Mouse (Mus musculus) B cell, adult 2 months (primary cell): Measurements from ENCODE around the gene Ttc21b.
"Not testable (repeated sequence)": the region's sequence is repeated elsewhere in the genome, so short reads cannot be mapped to it uniquely, and the experiment has no call there.

Source experiments
- DNase-seq, 2 experiments: peaks; one replicate each; pipeline ENCODE4 v3.0.0; 2022

The Ttc21b gene

DNA sequence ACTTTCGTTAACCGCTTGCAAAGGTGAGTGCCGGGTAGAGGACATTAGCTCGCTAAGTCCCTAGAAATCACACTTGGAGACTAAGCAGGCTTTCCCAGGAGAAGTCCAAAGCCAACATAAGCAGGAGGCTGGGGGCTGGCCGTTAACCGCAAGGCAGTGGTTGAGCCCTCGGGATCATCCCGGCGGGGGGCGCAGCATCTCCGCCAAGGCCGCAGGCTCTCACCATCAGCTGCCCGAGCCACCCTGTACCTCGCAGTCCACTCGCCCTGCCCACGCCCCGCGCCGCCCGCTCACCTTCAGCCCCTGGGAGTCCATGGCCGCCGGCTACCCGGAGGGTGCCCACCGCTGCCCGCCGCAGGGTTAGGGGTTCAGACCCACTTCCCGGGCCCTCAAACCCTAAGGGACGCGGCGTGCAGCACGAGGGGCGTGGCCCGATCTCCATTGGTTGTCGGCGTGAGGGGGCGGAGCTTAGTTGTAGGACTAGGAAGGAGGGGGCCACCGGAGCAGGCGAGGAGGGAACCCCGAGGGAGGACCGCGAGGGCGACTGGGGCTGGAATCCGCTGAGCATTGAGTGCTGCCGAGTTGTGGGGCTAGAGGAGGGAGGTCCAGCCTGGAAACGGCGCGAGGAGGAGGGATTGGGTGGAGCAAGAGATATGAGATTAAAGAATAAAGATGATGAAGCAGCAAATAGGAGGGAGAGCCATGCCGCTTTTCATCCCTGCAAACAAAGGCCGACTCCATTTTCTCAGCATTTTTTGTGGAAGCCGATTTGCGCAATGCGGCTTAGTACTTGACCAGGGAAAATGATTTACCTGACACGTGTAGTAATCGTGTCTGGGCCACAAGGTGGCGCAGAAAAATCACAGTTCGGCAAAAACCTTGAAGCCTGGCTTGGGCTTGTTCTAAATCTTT lies at the start of gene Ttc21b:
Ttc21b (minus strand) TSS at position 398 of the 912 bp plus-strand sequence.
- DNase-seq = peak; percentile 86 to 88

DNA sequence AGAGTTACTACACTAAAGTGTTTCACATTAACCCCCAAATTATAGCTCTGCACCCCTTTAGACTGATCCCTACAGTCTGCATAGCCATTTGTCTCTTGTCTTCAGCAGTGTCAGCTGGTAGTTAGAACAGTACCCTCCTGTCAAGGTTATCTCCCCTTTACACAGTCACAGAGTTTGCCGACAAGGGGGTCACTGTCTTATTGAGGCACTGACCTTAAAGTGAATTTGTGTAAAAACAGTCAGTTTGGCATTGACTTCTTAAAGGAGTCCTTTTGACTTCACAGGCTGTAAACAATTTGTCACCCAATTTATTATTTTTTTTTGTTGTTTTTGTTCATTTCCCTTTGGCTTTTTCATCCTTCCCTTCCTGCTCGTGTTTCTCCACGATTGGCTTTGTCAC lies 16.1 kb upstream of the Ttc21b start:
- no peak for DNase-seq

DNA sequence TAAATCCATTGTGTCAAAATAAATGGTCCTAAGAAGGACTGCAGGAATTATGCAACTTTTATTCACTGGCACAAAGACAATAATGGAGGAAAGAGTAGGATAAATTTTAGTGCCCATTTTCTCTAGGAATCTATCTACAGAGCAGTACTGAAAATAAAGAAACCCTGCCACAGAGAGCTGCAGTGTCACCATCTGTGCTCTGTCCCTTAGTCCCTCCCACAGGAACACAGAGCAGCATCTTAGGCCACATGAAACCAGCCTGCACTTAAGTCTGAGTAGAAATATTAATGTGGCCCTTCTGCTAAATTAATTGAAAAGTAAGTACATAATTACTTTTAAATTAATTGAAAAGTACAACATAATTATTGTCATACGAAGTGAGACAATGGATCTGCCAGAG lies 12.4 kb downstream of the Ttc21b start:
- DNase-seq = no peak

DNA sequence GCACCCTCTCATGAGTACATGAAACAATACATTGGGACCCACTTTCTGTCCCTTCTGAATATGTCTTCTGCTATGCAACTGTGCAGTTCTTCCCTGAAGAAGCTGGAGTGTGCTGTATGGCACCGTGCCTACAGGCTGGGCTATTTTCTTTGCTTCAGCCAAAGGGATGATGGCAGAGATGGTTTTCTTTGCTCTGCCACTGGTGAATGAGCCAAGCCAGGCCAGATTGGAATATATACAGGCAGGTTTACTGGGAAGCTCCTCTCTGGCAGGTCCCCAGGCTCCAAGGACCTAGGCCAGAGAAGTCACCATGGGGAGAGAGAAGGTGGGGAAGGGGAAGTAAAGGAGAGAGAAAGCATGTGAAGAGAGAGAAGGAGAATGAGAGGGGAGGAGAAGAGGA lies 16.1 kb downstream of the Ttc21b start:
- DNase-seq = no peak

DNA sequence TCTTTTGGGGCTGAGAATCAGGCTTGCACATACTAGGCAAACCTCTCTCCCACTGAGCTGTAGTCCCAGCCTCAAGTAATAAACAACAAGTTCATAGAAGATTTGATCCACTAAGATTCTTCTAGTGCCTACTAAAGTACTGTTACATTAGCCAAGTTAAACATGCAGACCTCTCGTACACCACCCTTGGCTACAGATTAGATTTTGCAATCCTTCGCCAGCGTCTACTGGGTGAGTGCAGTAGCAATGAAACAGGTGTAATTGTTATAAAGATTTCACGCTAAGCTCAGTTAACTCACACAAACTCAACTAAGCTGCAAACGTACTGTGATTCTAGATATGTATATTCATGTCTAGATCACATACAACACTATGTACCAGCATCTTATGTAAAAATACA lies 17.5 kb downstream of the Ttc21b start:
- no peak for DNase-seq

DNA sequence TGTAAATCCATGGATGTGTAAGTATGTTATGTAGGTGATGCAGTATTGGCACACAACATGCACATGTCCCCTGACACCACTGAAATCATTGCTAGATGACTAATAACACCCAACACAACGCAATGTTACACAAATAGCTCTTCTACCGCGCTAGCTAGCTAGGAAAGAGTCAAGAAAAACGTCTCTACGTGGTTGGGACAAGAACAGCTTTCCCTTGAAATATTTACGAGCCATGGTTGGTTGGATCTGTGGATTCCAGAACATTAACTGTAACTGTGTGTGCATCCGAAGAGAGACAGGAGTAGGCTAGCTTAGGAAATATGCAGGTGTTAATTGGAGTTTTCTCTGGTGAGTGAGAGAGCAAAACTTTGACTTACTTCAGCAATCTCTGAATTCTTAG lies 35.5 kb downstream of the Ttc21b start:
- no peak for DNase-seq

DNA sequence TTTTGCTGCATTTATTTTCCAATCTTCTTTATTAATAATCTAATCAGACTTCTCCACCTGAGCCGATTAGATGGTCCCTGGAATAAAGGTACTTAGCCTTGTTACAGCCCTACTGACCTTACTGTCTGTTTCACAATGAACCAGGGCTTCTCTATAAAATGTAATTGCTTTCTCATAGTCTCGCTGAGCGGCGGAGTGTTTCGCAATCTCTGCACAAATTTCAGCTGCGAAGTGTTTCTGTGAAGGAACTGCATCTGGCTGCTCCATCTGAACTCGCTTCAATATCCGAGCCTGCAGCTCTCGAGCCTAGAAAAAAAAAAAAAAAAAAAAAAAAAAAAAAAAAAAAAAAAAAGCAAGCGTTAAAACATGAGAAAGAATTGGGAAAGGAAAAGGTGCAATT lies 46.5 kb downstream of the Ttc21b start:
- no peak for DNase-seq

DNA sequence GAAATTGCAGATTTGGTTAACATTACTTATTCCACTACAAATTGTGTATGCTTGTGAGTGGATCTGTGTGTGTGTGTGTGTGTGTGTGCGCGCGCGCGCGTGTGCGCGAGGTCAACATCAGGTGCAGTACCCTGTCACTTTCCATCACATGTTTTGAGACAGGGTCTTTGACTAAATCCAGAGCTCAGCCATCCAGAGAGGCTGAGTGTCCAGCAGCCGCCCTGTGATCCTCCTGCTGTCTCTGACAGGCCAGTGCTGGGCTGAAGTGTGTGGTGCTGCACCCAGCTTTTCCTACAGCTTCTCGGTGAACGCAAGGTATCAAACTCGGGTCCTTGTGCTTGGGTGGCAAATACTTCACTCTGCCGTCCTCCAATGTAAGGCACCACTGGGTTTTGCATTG lies 47.1 kb downstream of the Ttc21b start:
- no peak for DNase-seq

DNA sequence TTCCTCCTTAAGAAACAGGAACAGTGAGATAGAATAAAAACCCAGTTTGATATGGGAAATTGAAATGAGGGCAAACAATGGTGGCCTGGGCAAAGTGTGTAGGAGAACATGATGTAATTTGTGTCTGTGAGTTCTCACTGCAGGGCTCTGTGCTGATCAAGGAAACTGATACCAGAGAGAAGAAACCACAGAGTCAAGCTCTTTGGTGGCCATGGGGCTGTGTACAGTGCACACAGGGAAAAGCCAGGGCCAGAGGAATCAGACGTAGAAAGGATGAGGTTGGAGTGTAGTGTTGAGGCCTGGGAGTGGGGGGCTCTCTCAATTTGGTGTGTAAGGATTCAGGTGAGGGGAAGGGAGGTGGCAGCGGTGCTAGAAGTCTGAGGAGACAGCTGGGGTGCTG lies 49.6 kb downstream of the Ttc21b start:
- DNase-seq = no peak

DNA sequence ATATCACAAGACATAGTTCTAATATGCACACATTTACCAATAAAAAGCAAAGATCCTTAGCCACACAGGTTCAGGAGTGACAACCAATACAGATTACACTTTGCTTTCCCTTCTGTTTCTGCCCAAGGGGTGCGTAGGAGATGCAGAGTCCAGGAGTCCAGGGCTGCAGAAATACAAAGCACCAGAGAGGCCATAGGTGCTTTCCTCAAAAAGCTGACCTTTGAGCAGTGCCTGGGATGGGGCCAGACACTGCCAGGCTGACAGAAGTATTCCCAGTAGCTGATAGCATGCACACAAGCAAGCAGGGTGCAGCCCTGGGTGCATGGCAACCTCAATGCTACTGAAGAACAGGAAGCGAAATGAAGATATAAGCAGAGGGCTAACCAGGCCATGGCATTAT lies 52.2 kb downstream of the Ttc21b start:
- DNase-seq = no peak

DNA sequence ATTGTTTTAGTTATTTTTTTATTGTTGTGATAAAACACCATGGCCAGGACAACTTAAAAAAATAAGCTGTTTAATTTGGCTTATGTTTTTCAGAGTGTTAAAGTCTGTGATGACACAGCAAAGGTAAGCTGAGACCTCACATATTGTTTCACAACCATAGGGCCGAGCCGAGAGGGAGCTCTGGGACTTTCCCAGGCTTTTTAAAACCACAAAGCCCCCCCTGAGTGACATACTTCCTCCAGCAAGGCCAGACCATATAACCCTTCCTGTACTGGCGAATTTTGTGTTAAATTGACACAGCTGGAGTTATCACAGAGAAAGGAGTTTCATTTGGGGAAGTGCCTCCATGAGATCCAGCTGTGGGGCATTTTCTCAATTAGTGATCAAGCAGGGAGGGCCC lies 56.2 kb downstream of the Ttc21b start:
- DNase-seq = no peak

DNA sequence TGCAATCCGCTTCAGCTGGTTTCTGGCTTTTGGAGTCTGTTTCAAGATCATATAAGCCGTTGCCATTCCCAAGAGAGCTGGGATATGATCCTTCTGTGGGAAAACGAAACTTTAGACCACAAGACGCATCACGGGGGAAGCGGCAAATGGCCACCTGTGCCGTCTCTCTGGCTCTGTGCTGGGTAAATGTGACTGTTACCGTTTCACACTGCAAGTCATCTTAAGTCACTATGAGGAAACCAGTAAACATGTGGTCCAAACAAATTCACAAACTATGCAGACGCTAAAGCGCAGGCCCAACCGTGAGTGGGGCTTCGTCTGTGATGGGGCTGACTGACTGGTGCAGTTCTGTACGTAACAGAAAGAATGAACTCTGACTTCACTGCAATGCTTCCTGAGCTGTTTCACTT lies 64.7 kb downstream of the Ttc21b start:
- no peak for DNase-seq

DNA sequence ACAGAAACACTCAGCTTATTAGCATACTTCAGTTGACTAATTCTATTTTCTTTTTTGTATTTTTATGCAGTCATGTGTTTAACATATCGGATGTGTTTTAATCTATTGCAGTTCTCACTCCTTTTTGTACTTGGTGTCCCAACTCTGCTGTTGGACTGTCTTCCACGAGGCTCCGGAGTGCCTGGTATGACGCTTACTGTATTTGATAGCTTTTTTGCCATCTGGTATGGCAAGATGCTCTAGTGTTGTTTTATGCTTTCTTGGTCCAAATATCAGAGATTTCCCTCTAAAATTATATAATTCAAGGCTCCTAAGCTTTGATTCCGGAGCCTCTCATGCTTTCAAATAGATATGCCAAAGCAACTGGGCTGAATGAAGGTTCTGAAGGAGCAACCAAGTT lies 66.3 kb downstream of the Ttc21b start:
- DNase-seq = no peak

DNA sequence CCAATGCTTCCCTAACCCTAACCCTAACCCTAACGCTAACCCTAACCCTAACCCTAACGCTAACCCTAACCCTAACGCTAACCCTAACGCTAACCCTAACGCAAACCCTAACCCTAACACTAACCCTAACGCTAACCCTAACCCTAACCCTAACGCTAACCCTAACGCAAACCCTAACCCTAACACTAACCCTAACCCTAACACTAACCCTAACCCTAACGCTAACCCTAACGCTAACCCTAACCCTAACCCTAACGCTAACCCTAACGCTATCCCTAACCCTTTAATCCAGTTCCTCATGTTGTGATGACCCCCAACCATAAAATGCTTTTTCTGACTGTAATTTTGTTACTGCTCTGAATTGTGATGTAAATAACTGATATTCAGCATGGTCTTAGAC lies 67.2 kb downstream of the Ttc21b start:
- not testable (repeated sequence) for DNase-seq

DNA sequence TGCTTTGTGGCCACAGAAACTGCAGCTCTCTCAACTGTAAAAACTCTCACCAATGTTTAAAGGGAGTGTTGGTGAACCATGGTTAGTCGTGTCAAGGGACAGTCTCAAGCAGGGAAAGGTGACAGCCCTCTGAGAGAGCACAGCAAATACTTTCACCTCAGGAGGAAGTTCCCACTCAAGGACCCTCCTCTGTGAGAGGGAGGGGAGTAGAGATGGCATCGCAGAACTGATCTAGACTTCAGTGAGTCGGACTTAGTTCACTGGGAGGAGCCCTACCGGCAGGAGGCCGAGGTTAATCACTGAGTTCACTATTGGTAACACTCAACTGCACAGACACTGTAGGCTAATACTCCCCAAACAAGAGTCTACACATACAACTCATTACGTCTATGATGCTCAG lies 68.9 kb downstream of the Ttc21b start:
- no peak for DNase-seq

DNA sequence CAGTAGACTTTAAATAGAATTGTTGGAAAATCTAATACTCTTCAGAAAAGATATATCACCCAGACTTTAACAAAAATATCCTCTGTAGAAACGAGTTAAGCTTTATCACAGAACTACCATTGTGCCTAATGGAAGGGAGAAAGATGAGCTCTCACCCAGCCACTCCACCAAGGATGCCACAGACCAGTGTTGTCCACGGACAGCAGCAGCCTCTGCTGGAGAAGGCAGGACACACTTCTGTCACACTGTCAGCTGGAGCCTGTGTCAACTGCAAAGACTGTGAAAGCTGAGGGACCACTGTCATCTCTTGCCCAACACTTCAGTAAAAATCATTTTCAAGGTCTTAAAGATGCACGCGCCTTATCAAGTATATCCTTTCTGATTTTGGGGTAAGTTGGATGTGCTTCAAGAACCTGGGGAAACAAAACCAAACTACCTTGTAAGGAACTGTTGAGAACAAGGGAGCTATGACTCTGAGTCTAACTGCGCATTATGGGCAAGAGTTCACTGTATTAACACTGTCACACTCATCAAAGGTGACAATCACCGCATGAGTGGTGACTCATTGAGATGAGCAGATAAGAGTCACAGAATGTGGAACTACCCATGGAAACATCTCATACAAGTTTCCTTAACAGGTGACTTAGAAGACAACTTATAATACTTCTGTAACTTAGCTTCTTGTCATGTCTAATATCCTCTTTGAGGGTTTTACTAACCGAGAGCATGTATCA lies 71.8 kb downstream of the Ttc21b start:
- no peak for DNase-seq

DNA sequence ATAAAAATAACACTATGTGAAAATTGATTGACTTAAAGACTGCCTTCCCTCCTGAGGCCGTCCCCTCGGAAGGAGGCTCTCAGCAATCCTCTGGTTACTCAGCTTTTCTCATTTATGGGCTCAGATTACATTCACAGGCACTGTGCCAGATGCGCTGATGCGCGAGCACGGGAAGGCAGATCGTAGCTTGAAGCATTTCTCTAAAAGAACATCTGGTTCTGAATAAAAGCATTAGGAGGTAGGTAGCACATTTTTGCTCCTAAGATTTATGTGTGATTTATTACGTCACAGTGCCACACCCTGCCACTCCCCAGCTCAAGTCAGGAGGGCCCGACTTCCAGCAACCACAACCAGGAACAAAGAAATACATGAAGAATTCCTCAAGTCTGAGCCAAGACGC lies 76.1 kb downstream of the Ttc21b start:
- no peak for DNase-seq

DNA sequence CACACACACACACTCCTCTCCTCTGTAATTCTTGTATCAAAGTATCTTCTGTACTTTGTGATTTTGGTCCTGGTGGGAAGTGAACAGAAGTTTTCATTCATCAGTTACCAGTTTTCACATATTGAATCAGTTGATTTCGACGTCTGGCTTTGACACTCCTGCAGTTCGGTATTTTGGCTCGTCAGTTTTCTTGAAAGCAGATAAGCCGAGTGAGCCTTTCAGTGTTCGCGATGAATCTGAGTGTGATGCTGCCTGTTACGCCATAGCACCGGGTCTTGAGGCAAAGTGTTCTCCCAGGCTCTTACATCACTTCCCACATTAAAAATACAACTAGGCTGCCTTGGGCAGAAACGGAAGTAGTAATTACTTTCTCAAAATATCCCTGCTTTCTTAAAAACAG lies 76.6 kb downstream of the Ttc21b start:
- DNase-seq = no peak

DNA sequence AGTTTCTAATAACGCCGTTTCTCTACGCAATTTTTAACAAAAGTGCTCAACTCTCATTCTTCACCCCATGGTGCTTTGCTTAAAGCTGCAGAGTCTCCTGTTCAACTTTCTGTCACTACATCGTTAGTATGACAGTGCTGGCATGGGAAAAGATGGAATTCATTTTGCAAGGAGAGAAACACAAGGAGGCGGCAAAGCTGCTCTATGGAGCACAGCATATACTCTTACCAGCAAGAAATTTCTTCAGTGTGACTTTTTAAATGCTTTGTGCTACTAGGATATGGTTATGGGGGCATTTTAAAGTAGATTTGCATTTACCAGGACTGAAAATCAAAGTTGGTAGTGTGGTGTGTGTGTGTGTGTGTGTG lies 77.6 kb downstream of the Ttc21b start:
- DNase-seq = no peak

DNA sequence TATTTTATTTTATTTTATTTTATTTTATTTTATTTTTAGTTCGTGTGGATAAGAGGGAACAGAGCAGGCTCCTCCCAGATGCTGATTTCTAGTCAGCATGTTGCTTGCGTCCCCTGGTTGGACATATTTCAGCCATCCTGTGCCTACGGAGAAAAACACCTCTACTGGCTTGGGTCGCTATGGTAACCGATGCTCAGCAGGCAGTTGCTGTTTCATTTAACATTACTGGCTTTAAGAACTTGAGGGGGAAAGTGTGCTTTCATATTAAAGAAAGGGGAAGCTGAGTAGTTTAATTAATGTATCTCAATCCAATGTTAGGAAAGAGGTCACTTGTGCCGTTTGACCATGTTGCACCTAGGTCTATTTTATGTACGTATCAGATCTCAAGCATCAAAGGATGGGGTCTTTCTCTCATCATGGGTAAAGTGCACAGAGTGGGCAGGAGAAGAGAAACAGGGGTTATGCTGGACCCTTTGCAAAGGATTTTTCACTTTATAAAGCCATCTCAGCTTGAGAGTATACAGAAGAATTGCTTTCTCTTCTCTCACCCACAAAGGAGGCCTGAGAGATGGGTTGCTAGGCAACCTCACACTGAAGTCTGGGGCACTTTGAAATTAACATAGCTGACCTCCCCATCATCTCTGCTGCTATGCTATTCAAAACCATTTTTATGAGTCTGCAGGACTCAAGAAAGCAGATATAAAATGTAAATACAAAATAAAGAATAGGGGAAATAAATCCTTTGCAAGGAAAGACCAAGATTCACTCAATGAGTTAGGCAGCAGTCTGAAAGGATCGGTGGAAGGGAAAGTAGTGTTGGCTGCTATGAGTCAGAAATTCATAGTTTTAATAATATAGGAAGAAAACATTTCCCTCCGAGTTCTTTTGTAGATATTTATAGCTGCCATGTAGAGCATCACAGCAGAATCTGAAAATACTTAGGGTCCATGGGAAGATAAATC lies 78.2 kb downstream of the Ttc21b start:
- no peak for DNase-seq

DNA sequence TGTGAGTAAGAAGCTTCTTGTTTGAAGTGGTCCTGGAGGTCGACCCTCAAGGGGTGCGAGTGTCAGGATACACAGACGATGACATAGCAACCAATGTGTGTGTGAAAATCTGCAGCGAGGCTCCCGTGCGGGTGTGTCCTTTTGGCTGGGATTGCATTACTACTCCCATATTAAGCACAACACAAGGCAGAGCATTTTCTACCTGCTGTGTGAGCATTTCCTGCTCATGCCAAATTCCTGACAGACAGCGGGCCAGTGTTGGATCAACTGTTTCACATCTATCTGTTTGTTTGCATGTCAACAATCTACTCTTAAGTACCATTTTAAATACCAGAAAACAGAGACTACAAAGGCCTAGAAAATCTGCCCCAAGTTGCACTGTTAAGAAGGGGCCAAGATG lies 79.4 kb downstream of the Ttc21b start:
- no peak for DNase-seq

DNA sequence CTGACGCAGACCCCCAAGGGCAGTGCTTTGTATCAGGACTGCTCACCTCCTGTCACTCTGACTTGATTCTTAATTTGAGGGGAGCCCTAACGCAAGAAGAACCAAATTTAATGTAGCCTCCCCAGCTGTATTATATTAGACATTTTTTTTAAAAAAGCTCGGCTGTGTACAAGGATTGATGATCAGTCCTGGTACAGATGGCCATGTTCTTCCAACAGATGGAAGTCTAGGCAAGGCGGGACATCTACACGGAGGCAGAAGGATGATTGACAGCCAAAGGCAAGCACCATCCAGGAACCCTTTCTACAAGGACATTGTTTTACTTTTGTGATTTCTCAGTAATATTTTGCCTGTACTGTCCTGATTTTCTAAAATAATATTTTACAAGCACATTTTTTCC lies 83.3 kb downstream of the Ttc21b start:
- DNase-seq = no peak

DNA sequence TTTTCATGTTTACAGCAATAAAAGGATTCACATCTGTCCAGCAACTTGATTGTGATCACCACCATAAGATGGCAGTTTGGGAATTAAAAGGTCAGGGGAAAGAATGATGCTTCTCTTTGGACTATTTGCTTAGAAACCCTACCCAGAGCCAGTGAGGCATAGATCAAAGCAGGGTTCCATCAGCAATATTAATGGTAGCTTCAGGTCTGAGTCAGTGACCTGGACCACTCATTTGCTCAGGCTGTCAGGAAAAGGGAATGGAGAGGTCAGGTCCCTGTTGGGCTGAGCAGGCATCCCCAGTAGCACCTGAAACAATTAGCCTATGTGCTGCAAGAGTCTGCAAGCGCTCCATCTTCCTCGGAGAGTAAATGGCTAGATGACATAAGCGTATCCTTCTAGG lies 84.8 kb downstream of the Ttc21b start:
- no peak for DNase-seq
